Mouse (Mus musculus) adrenal gland, adult (tissue): Measurements from ENCODE around the gene Gm17555.
"Not testable (repeated sequence)": the region's sequence is repeated elsewhere in the genome, so short reads cannot be mapped to it uniquely, and the experiment has no call there.

Experiments used
- DNase-seq, 2 experiments: peaks; one replicate each; pipeline ENCODE4 v3.0.0; 2022 to 2023; ENCODE audit warnings: low spot score in 1 of 2; ENCODE audit not compliant: inconsistent age in 2 of 2

The Gm17555 gene

DNA sequence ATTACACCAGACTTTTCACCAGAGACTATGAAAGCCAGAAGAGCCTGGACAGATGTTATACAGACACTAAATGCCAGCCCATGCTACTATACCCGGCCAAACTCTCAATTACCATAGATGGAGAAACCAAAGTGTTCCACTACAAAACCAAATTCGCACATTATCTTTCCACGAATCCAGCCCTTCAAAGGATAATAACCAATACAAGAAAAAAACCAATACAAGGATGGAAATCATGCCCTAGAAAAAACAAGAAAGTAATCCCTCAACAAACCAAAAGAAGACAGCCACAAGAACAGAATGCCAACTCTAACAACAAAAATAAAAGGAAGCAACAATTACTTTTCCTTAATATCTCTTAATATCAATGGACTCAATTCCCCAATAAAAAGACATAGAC is at the start of gene Gm17555:
Gene Gm17555 (plus strand): TSS at position 301 of the 400 bp plus-strand sequence.
- not testable (repeated sequence) for DNase-seq

DNA sequence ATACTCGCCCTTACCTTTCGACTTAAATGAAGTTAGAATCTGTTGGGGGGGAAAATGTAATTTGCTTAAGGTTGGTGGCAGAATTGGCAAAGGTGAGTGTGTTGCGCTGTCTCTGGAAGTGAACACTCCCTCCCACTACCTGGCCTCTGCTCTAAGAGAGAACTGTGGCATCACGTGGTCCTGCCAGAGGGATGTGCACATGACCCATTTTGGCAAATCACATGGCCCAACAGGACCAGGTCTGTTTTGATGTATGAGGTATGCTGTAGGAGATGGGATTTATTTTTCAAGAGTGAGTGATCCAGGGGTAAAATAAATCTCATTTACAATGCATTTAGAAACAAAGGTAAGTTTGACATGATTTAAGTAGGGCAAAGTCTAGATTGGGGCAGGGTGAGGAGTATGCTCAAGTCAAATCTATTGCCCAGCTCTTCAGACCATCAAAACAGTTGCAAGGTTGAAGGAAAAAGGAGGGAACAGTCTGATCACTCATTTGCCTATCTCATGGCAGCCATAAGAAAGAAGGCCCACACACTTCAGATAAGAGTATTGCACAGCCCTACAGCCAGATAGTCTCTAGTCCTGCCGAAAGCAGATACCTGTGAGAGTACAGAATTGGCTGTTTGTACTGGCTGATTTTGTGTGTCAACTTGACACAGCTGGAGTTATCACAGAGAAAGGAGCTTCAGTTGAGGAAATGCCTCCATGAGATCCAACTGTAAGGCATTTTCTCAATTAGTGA is 49.5 kb upstream of the Gm17555 start:
- no peak for DNase-seq

DNA sequence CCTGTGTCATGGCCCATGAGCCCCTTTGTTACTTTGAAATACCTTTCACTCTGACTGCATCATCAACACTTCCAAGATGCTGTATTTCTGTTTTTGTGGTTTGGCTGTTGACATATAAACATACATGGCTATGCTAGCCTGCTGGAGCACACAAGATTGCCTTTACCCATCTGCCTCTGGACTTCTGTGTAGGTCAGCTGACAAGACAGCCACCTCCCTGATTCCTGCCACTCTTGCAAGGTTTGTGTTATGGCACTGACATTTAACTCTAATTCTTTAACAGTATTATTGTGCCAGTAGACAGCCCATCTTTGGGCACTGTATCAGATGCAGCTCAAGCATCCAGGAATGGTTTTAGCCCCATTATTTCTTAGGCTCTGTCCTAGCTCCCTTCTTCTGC is 48.6 kb upstream of the Gm17555 start:
- DNase-seq, result no peak

DNA sequence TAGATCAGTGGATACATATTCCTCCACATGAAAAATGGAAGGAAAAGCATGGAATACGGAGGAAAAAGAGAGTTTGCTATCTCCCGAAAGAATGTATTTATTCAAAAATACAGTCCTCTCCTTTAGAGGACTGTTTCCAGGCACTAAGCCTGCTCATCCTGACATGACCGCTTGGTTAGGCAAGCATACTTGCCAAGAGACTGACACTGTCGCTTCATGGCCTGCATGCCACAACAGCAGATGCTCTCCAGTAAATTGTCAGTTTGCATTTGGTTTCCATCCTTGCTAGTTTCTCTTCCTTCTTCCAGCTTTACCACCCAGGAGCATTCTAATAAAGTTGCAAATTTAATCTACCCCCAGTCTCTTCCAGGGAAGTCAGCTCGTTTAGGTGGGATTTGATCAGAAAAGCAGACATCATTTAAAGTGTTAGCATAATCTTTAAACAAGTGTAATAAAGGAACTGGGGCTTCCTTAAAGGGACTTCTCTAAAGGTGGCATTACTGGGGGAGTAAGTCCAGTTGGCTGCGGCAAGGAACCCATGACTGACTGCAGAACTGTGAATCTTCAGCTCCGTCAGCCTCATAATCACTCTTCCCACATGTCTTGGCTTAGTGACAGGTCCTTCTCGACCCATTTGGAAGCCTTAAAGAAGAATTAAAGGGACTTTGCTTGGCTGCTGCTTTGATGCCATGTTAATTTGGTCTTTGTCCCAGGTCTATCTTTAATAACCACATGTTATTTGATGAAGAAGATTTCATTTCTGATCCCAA is 47.9 kb upstream of the Gm17555 start:
- no peak for DNase-seq

DNA sequence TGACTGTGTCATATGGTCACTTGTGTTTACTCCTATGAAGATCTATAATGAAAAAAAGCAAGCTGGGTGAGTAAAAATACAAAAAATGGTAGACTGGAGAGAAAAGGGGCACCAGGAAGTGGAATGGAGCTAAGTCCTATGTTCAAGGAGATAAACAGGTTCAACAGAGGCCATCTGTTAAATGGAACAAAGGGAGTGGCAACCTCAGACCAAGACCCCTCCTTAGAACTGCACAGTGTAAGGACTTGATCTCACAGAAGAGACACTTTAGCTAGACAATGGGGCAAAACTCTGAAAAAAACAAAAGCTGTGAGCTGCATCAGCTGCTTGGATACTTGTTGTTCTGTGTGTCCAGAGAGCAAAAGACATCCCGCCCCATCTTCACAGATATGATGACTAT is 43.5 kb upstream of the Gm17555 start:
- DNase-seq, result no peak

DNA sequence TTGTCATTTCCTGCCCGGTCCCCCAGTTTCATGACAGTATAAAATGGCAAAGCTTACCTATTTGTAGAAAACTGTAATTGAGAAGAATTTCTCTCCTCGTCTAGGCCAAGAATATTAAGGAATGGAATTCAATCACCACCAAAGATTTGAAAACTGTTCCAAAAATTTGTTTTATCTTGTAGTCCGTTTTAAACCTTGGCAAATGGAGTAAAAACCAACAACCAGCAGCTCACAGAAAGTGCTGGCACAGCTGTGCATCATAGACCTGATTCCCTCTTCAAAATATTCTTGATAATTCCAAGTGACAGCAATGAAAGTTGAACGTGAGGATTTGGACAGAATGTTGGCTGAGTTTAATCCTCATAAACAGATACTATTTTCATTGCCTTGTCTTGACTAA is 23.6 kb upstream of the Gm17555 start:
- no peak for DNase-seq

DNA sequence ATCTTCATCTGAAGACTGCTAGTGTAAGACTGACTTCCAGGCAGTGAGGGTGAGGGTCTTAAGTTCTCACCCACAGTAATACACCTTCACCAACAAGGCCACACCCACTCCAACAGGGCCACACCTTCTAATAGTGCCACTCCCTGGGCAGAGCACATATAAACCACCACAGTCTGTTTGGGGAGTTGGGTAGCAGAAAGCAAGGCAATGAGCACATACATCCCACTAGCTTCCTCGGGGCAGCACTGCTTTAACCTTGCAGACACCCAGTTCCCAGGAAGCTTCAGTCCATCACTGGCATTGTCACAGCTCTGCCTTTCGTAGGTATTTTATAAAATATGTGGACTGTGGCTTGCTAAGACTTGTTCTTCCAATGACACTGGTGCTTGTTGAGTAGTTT is 22.8 kb upstream of the Gm17555 start:
- DNase-seq, result no peak

DNA sequence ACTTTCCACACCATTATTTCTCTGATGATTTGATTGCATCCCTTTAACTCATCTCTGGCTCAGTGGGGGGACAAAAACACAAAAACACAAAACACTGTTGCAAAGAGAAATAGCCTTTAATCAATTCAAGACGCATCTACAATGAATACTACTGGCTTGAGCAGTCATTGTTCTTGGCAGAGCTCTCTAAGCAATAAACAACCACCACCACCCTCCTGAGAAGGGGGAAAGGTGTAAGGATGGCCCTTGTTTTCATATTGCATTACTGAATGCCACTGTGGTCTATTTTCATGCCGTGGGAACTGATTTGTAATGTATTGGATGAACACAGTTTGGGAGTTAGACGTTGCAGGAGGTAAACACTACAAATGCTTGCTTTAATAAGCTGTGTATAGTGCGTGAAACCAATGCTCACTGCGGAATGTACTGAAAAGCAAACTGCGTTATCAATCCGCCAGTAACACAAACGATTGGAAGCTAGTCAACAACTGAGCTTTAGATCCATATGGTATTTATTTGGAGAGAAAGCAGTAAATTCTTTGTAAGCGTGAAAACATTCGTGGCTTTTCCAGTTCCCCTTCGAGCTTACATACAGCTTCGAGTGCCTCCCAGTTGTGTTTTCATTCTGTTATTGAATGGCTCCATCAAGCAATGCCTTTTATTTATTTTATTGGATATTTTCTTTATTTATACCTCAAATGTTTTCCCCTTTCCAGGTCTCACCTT is 19.1 kb upstream of the Gm17555 start:
- DNase-seq, result no peak

DNA sequence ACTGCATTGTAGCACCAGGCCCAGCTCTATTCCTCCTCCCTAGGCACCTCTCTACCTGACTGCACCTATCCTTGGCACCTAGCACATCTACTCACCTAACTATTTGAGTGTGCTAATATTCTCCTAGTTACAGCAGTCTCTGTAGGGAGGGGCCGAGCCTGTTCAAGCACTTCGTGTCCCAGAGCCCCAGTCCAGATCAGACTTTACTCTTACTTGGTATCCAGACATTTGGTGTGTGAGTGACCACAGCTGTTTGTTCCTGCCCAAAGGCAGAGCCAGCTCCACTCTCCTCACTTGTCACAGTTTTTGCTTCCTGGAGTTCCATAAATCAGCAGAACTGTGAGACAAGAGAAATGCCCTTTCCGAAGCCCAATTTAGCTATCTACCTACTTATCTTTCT is 15.9 kb upstream of the Gm17555 start:
- no peak for DNase-seq

DNA sequence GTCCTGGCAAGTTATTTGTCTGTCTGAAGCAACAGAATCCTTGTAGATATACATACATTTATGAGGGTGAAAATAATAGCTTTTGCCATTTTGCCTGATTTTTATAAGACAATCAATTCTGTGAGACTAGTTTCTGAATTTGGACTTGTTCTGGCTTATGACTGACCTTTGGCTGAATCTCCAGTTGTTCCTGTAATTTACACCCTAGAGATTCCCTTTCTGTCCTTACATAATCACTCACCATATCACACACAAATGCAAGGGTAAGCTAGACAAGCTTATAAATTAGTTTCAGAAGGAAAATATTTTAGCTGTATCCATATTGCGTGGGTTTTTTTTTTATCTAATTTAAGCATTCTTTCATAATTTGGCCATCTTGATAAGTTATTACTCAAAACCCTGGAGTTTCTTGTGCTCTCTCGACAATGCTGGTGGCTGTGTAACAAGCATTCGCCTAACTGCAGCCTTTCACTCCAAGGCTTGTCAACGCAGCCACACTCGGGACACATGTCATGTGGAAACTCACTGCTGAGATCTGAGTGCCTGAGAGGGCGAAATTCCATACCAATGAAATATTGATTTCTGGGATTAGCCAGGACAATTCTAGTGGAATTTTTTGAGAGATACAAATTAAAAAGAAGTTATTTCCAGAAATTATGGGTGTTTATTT is 3.8 kb upstream of the Gm17555 start:
- no peak for DNase-seq

DNA sequence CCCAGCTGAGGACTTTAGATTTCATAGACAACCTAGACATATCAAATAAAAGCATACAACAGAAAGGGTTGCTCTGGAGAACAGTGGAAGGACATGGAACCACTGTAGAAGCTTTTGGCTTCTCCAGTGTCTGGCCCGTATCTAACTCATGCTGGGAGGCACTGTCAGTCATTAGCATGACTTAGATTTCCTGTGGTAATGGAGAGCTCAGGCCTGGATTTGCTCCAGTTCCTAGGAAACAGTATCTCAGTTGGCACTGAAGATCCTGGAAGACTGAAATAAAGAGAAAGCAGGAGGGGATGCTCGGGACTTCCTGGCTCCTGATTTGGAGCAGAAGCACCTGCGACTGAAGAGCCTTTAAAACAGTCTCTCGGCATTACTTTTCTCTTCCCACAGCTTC is 12.7 kb downstream of the Gm17555 start:
- peak in 1 of 2 experiments; percentile 10 for DNase-seq

DNA sequence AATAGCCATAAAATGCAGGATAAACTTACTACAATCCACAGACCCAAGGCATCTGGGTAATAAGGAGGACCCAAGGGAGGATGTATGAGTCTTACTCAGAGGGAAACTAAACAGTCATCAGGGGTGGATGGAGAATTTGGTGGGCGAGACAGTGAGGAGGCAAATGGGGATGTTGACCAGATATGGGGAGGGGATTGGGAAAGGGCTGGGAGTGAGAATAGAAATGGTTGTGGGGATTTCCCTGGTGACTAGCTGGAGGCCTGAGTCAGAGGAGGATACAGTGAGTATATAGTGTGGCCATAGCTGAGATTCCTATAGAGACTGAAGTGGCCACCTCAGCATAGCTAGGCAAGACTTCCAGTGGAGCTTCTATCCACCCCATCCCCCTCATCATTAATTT is 16.8 kb downstream of the Gm17555 start:
- DNase-seq, result peak in 1 of 2 experiments; percentile 6

DNA sequence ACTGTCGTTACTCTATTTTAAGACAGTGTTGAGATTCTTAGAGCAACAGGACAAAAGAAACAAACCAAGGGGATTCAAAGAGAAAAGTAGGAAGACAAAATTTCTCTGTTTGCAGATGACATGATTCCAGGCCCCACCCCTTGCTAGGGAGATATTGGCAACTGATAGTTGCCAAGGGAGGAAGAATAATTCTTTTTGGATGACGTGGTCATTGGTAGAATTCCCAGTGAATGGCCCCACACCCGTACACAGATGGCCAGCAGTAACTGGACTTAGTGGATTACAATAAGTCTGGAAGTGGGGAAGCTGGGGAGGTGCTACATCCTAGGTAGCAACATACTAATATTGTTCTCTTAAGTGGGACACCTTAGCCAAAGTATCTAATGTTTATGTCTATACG is 22.0 kb downstream of the Gm17555 start:
- peak in 1 of 2 experiments; percentile 24 for DNase-seq

DNA sequence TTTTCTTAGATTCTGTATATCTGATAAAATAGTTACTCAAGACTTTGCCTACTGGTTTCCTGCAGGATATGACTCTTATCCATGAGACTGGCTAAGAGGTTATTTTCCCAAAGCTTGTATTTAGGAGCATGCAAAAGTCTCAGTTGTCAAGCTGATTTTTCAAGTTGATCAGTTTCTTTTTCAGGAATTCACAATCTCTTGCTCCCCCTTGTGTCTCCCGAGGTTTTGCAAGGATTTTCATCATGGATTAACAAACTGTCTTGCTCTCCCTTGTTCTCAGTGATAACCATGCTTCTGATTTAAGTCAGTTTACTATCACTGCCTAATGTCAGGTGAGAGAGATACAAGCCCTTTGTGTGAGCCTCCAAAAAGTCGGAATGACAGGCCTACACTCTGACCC is 30.5 kb downstream of the Gm17555 start:
- peak in 1 of 2 experiments; percentile 62 for DNase-seq

DNA sequence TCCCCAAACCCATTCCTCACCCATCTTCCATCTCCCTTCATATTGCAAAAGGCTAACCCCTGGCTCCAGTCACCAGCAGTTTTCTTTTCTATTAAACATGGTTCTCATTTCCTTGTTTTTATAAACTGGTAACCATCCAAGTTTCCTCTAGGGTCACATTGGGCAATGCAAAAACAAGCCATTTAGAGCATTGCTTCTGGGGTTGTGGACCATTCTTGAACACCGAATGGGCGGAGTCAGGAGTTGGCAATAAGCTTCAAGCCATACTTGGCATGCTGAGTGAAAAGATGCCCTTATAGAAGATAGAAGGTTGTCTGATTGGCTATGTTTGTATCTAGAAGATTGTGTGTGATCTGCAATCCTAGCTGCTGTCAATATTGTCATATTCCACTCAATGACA is 33.6 kb downstream of the Gm17555 start:
- peak in 1 of 2 experiments; percentile 11 for DNase-seq

DNA sequence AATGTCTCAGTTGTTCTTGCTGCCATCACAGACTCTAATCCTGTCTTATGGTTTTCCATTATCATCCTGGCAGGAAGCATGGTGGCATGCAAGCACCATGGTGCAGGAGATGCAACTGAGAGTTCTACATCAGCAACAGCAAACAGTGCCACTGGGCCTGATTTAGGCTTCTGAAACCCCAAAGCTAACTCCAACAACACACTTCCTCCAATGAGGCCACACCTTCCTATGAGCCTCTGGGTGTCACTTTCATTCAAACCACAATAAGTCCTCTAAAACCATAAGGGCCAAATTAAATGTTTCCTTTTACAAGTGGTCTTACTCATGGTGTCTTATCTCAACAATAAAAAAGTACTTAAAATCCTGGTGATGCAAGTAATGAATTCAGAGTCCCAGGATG is 37.3 kb downstream of the Gm17555 start:
- peak in 1 of 2 experiments; percentile 10 for DNase-seq
